Mouse (Mus musculus): ENCODE measurements around the gene Gcm2.

GRCm38 (mm10) chr13:41071617-41072016 lies 39.2 kb downstream of the Gcm2 start:
- no peak for TF ChIP-seq CTCF (IDR thresholded peaks at IDR 0.05; ENCODE audit: control insufficient read depth, insufficient read depth, insufficient read length)
- no peak for TF ChIP-seq CEBPB (IDR thresholded peaks at IDR 0.05; ENCODE audit: low read depth)
- TF ChIP-seq MYOG (IDR thresholded peaks at IDR 0.05; ENCODE audit: control insufficient read depth, extremely low read depth, insufficient read length) = no peak
- no peak for TF ChIP-seq MYOD1 (IDR thresholded peaks at IDR 0.05; ENCODE audit: control insufficient read depth, insufficient read length, low read depth)
- TF ChIP-seq MAX (IDR thresholded peaks at IDR 0.05) = no peak
- no peak for TF ChIP-seq FOSL1 (IDR thresholded peaks at IDR 0.05; ENCODE audit: insufficient read depth, low read length, poor library complexity, severe bottlenecking)
